Mouse (Mus musculus) stomach, postnatal 0 days (tissue): Measurements from ENCODE around the gene Dhx37. TPM values are rescaled to one million over a fixed set of nuclear protein-coding genes. Genes with fewer than 3 reads are reported as not detected.
"Not testable (repeated sequence)": the region's sequence is repeated elsewhere in the genome, so short reads cannot be mapped to it uniquely, and the experiment has no call there.

Source experiments
- ATAC-seq: fragments of 200-750 bp; cut with Nextera tagmentation; 2 replicates; pipeline ENCODE4 v1.8.0; 2017; ENCODE audit not compliant: low FRiP score, low TSS enrichment
- DNase-seq: peaks from one replicate; pipeline ENCODE4 v3.0.0-alpha.2; 2016; ENCODE audit warnings: low spot score
- H3K27ac ChIP-seq: fragments of 300-500 bp; sonication (generic); replicated peaks from 2 replicates; pipeline ENCODE4 v1.5.1; 2014; ENCODE audit warnings: mild to moderate bottlenecking, control low read depth
- H3K27me3 ChIP-seq: fragments of 300-500 bp; sonication (generic); 2 replicates; pipeline ENCODE4 v1.6.1; 2014; ENCODE audit warnings: low read length; ENCODE audit not compliant: control insufficient read depth, insufficient read depth
- H3K36me3 ChIP-seq: fragments of 300-500 bp; sonication (generic); 2 replicates; pipeline ENCODE4 v1.6.1; 2014; ENCODE audit warnings: low read length, mixed read lengths; ENCODE audit not compliant: control insufficient read depth, insufficient read depth
- H3K4me1 ChIP-seq: fragments of 300-500 bp; sonication (generic); replicated peaks from 2 replicates; pipeline ENCODE4 v1.6.1; 2014; ENCODE audit warnings: antibody characterized with exemption; ENCODE audit not compliant: control insufficient read depth, insufficient read depth
- H3K4me2 ChIP-seq: fragments of 300-500 bp; sonication (generic); replicated peaks from 2 replicates; pipeline ENCODE4 v1.6.1; 2014; ENCODE audit warnings: low read depth, mild to moderate bottlenecking, control low read depth, moderate library complexity
- H3K4me3 ChIP-seq: fragments of 300-500 bp; sonication (generic); 2 replicates; pipeline ENCODE4 v1.5.1; 2014; ENCODE audit warnings: low read depth, low read length, control low read depth
- H3K9ac ChIP-seq: fragments of 300-500 bp; sonication (generic); 2 replicates; pipeline ENCODE4 v1.6.1; 2014; ENCODE audit warnings: mild to moderate bottlenecking, low read length, control low read depth, mixed read lengths
- H3K9me3 ChIP-seq: fragments of 300-500 bp; sonication (generic); 2 replicates; pipeline ENCODE4 v1.6.1; 2016; ENCODE audit warnings: low read length; ENCODE audit not compliant: control insufficient read depth
- CTCF ChIP-seq: IDR thresholded peaks from 2 replicates; pipeline ENCODE4 v1.5.1; 2016; ENCODE audit warnings: antibody characterized with exemption, low read depth, mild to moderate bottlenecking, moderate library complexity
- EP300 ChIP-seq: optimal IDR thresholded peaks from 2 replicates; pipeline ENCODE3; 2016; ENCODE audit warnings: antibody characterized with exemption
- WGBS: fragments of 180-500 bp; shearing (Covaris S2); extraction: QIAGEN DNeasy Blood & Tissue Kit; methylation state at CpG from one replicate; pipeline ENCODE4 v1.1.7; 2014; 5-methylcytosine and 5-hydroxymethylcytosine counted together
- polyA plus RNA-seq: library from polyadenylated mRNA; unstranded; fragments of >200 nt; fragmentation: Nextera tagmentation; extraction: Ambion mirVana; gene quantifications from 2 replicates; pipeline ENCODE4 v1.2.1, GENCODE M21; 2015

The Dhx37 gene
- polyA plus RNA-seq, 1 experiment from 2014 or later: 3.3 TPM

GRCm38 (mm10) chr5:125389579-125390441 lies 44.1 kb downstream of the Dhx37 start, which contains the start of gene Ubc:
Ubc (minus strand) TSS chr5:125390202.
- DNase-seq (peak; percentile 89), ATAC-seq (peak; percentile 41)
- no peaks in the 10 kb centered on the region for H3K9me3 ChIP-seq
- peaks cover 7% of the 10 kb centered on the region for H3K36me3 ChIP-seq
- peak within 1 kb of the TSS; percentile 96 for H3K27ac ChIP-seq
- peak; percentile 8 for TF ChIP-seq EP300
- no peak for TF ChIP-seq CTCF
- under 1% methylated on average over 68 of the region's 69 CpGs for WGBS
- H3K4me2 ChIP-seq: peak within 1 kb of the TSS; percentile 89
- peak within 1 kb of the TSS; percentile 100 for H3K4me3 ChIP-seq
- H3K27me3 ChIP-seq: no peaks in the 10 kb centered on the region
- peaks cover 8% of the 10 kb centered on the region; the same call in 1 of the 2 replicates for H3K4me1 ChIP-seq
- H3K9ac ChIP-seq: peak within 1 kb of the TSS; percentile 100

GRCm38 (mm10) chr5:125389131-125389578 lies 44.8 kb downstream of the Dhx37 start, which contains the start of gene Gm10382:
Gm10382 (plus strand) TSS chr5:125389322.
- peak; percentile 91 for DNase-seq
- peak within 1 kb of the TSS; percentile 96 for H3K27ac ChIP-seq
- under 1% methylated on average over 40 of the region's 41 CpGs for WGBS
- H3K4me2 ChIP-seq: peak within 1 kb of the TSS; percentile 89
- peak within 1 kb of the TSS; percentile 100 for H3K4me3 ChIP-seq
- peak within 1 kb of the TSS; percentile 100 for H3K9ac ChIP-seq
- H3K9me3 ChIP-seq: no peaks in the 10 kb centered on the region
- TF ChIP-seq CTCF: no peak
- peak; percentile 60 for TF ChIP-seq EP300
- H3K36me3 ChIP-seq: peaks cover 7% of the 10 kb centered on the region
- H3K27me3 ChIP-seq: no peaks in the 10 kb centered on the region
- ATAC-seq: peak; percentile 18
- peaks cover 8% of the 10 kb centered on the region; the same call in 1 of the 2 replicates for H3K4me1 ChIP-seq

- Histone ChIP-seq H3K9ac (peak overlapping the region; percentile 100), H3K27ac (peak overlapping the region; percentile 96), H3K4me2 (peak overlapping the region; percentile 89), H3K9me3 (no peaks in the 10 kb centered on the region), H3K36me3 (peaks cover 7% of the 10 kb centered on the region), H3K4me3 (peak overlapping the region; percentile 100), H3K4me1 (peaks cover 6% of the 10 kb centered on the region; the same call in 1 of the 2 replicates), H3K27me3 (no peaks in the 10 kb centered on the region)
- WGBS: 11% methylated on average over 13 of the region's 13 CpGs
- TF ChIP-seq EP300 (no peak), CTCF (no peak)
- DNase-seq (no peak), ATAC-seq (no peak)
Observed at GRCm38 (mm10) chr5:125388358-125389092, 45.4 kb downstream of the Dhx37 start.

- H3K4me2 ChIP-seq, ATAC-seq: not testable (repeated sequence)
- 81% methylated on average over 4 of the region's 6 CpGs for WGBS
Observed at GRCm38 (mm10) chr5:125387295-125387694, 46.6 kb downstream of the Dhx37 start.

GRCm38 (mm10) chr5:125385215-125385940 lies 48.5 kb downstream of the Dhx37 start:
- Histone ChIP-seq H3K36me3 (peaks cover 7% of the 10 kb centered on the region), H3K27me3 (no peaks in the 10 kb centered on the region), H3K9ac (no peak overlapping the region), H3K4me2 (peak overlapping the region; percentile 36), H3K4me3 (peak overlapping the region; percentile 6; the same call in 1 of the 2 replicates), H3K4me1 (0 out of 2 replicates have a peak, but pooled peaks cover under 1% of the 10 kb centered on the region), H3K27ac (no peak overlapping the region), H3K9me3 (no peaks in the 10 kb centered on the region)
- DNase-seq (no peak), ATAC-seq (no peak)
- peak; percentile 12; the same call in 1 of the 2 replicates for TF ChIP-seq CTCF
- TF ChIP-seq EP300: no peak
- 56% methylated on average over 8 of the region's 8 CpGs for WGBS

More at GRCm38 (mm10) chr5:125387295-125387694, 46.6 kb downstream of the Dhx37 start:
- H3K9me3 ChIP-seq, H3K27ac ChIP-seq, H3K36me3 ChIP-seq, DNase-seq, H3K9ac ChIP-seq, H3K27me3 ChIP-seq, H3K4me1 ChIP-seq, H3K4me3 ChIP-seq: not testable (repeated sequence)
